Mouse (Mus musculus): ENCODE measurements around the gene Pga5.

- no peak for TF ChIP-seq POLR2A (IDR thresholded peaks at IDR 0.05; ENCODE audit: borderline replicate concordance, insufficient read depth, low read length)
- no peak for TF ChIP-seq CTCF (IDR thresholded peaks at IDR 0.05; ENCODE audit: borderline replicate concordance, insufficient read depth, low read depth, low read length)
Measured at GRCm38 (mm10) chr19:10661373-10661772, 16.5 kb downstream of the Pga5 start.
